Mouse (Mus musculus) cerebral cortex, adult 2 months (tissue): ENCODE data around the gene Klf16.

Experiments
- WGBS: fragments of 180-500 bp; shearing (Covaris S2); methylation state at CpG from one replicate; pipeline ENCODE4 v1.1.7; 2018; 5-methylcytosine and 5-hydroxymethylcytosine counted together

Klf16 gene

DNA sequence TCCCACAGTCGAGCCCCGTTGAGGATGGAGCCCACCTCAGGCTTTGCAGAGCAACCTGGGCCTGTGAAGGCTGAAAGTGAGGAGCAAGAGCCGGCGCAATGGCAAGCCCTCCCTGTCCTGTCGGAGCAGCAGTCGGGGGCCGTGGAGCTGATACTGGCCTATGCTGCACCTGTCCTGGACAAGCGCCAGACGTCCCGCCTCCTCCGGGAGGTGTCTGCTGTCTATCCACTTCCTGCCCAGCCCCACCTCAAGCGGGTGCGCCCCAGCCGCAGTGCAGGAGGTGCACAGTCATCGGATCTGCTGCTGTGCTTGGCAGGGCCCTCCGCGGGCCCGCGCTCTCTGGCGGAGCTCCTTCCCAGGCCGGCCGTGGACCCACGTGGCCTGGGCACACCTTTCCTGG is 29.2 kb upstream of the Klf16 start:
- WGBS = 92% methylated on average over 23 of the region's 23 CpGs

DNA sequence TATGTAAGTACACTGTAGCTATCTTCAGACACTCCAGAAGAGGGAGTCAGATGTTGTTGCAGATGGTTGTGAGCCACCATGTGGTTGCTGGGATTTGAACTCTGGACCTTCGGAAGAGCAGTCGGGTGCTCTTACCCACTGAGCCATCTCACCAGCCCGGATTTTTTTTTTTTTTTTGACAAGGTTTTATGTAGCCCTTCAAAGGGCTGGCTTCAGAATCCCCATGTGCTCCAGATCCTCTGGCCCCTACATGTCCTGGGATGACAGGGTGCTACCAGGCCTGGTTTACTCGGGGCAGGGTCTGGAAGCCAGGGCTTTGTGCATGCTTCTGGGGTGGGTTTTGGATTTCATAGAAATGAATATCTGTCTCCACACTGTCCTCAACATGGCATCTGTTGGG is 28.6 kb upstream of the Klf16 start, which contains the start of gene Gm49322:
TSS of gene Gm49322 (plus strand) at position 301 of the 400 bp plus-strand sequence.
- 80% methylated on average over 4 of the region's 4 CpGs for WGBS

DNA sequence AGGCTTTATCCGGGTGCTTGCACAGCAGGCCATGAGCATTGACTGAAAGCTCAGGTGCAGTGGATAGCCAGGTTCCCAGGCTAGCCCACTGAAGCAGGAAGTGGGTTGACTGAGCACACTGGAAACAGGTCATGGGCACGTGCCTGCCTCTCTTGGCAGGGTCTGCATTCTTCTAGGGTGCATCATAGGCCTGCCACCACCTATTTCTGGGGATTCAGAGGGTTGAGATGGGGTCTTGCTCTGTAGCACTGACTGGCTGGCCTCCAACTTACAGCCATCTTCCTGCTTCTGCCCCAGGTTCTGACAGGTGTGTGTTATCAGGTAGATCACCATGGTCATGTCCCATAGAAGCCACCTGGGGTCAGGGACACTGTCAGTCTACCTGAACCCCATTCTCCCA is 27.9 kb upstream of the Klf16 start:
- WGBS = 73% methylated on average over 2 of the region's 2 CpGs

DNA sequence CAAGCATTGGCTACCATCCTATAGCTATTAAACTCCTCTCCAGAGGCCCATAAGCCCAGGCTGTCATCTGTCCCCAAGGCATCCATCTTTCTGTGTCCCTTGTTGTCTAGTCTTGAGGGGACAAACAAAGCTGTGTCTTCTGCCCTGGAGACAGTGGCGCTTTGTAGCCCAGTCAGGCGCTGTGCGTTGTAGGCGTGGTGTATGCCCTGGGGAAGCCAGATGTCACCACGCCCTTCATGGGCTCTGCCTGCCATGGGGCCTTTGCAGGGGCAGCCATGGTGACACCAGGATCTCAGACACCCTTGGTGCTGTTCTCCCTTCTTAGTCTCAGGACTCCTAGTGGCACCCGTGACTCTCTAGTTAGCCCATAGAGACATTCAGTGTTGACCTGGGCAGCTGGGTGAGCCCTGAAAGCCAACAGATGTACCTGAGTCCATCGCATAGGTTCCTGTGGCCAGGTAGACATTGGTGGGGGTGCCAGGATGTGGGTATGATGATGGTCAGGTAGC is 26.9 kb upstream of the Klf16 start:
- 83% methylated on average over 7 of the region's 7 CpGs for WGBS

DNA sequence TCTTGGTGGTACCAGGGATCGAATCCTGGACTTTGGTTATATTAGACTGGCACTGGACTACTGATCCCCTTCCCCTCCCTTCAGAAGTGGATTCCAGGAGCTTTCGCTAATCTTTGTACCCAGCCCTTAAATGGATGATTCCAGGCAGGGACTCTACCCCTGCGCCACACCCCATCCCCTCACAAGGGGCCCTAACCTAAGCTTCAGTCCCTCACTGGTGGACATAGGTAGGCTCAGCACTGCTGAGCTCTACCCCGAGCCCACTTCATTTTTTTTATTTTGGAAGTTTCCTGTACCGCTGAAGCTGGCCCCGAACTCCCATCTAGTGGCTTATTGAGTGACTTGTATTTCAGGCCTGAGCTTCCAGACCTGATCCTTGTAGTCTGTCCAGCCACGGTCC is 26.2 kb upstream of the Klf16 start:
- 24% methylated on average over 7 of the region's 7 CpGs for WGBS

DNA sequence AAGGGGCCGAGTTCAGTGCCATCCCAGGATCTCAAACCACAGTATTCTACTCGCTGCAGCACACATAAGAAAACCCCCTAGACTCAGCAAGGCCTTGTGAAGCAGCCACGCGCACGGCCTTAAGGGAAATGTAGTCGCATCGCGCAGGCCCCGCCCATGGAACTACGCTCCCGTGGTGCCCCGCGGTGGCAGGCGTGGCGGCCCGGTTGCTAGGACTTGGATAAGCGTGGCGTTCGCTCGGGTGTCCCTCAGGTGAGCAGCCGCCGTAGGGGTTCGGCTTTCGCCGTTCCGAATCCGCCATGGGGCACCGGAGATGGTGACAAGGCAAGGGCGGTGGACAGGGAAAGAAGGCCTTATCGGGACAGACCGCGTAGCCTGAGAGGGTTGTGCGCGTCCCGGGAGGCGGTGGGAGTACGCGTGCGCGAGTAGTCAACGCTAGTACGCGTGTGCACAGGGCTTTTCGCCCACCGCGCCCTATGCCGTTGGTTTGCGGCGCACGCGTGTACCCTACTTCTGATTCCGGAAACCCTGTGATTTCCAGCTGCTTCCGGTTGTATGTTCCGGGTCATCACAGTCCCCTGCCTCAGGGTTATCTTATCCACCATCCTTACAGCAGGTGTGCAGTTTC is 25.7 kb upstream of the Klf16 start, which contains the start of the genes Scamp4 and Adat3:
TSS of gene Scamp4 (plus strand) at position 175 of the 628 bp plus-strand sequence.
TSS of gene Adat3 (plus strand) at position 183 of the 628 bp plus-strand sequence.
- WGBS = under 1% methylated on average over 54 of the region's 54 CpGs

DNA sequence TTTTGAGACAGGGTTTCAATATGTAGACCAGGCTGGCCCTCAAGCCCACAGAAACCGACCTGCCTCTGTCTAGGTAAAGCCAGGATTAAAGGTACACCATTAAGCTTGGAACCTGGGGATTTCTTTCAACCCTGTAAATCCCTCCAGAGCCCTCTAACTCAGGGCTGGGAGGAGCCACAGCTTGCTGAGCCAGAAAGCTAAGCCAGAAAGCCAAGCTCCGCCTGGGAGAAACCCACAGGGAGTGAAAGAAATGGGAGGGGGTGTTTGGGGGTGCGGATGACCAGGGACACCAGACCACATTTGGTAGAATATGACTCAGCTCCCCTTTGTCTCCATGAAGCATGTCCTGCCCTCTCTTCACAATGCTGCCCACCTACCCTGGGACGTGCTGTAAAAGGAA is 19.2 kb upstream of the Klf16 start:
- 58% methylated on average over 4 of the region's 4 CpGs for WGBS

DNA sequence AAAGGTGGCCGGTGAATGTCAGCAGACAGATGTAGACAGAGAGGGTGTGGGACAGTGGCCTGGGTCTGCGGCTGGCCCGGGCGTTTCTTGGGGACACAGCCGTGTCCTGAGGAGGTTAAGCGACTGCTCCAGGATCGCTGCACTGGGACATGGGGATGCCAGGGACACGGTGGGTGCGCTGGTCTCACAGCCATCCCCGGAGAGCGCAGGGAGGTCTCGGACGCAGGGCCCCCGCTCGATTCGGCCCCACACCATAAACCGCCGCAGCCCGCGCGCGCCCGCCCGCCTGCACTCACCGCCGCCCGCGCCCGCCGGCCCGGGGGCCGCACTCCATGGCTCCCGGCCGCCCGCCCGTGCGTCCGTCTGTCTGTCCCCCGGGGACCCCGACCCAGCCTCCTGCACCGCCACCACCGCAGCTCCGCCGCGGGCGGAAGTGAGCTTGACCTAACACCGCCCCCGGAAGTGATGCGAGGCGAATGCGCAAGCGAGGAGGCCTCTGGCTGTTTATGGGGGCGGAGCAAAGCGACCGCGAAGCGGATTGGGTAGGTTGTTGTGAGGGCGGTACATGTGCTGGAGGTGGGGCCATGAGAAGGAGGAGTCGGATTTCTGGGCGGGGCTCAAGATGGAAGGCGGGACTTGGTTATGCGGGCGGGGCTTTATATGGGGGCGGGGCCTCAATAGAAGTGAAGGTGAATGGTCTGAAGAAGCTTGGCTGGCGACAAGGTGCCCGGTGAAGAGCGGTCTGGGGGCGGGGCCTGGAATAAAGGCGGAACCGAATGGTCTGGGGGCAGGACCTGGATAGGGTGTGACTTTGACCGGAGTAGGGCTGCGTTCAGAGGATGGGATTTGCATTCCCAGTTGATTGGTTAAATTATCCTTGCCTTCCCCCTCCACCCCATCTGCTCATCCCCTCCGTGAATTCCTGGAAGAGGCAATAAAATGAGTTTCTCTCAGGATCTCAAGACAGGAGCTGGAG is 13.0 kb upstream of the Klf16 start, which contains the start of gene Abhd17a:
TSS of gene Abhd17a (minus strand) at position 463 of the 976 bp plus-strand sequence.
- WGBS = under 1% methylated on average over 73 of the region's 73 CpGs

DNA sequence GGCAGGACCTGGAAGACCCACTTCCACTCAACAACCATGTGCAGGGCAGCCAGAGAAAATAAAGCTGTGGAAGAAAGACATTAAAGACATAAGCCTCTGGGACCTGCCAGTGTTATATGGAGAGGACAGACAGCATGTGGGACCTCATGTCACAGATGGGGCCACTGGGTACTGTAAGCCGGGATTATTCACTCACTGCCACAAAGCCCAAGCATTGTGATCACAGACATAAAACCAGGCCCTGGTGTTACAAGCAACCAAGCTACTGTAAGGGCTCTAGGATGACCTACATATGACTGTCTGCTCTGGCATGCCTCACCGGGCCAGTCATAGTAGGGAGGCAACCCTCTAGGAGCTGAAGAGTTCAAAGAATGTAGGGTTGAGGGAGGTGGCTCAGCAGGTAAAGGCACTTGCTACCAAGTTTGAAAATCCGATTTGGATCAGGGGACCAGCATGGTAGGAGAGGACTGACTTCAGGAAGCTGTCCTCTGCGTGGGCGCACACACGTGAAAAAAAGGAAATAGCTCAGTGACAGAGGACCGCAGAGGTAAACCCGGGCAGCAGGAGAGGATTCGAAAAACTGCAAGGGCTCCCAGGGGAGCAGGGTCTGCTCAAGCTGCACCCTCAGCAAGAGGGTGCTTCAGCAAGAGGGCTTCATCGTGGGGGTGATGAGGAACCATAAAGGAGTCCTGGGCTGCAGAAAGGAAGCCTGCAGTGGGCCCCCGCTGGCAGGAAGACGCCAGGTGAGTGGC is 12.2 kb upstream of the Klf16 start:
- WGBS = 7% methylated on average over 12 of the region's 12 CpGs

DNA sequence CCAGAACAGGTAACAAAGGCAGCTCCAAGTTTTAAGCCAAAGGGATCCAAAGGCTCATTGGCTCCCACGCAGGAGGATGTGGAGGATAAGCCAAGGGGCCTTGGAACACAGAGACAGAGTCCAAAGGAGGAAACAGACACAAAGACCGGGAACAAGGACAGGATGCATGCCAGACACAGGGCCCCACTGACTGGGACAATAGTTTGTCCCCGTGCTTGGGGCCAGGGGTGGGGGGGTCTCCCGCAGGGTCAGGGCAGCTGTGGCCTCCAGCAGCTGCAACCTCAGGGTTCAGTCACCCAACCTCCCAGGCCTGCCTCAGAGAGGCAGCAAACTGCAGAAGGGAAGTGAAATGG is 10.2 kb upstream of the Klf16 start:
- 25% methylated on average over 4 of the region's 4 CpGs for WGBS

DNA sequence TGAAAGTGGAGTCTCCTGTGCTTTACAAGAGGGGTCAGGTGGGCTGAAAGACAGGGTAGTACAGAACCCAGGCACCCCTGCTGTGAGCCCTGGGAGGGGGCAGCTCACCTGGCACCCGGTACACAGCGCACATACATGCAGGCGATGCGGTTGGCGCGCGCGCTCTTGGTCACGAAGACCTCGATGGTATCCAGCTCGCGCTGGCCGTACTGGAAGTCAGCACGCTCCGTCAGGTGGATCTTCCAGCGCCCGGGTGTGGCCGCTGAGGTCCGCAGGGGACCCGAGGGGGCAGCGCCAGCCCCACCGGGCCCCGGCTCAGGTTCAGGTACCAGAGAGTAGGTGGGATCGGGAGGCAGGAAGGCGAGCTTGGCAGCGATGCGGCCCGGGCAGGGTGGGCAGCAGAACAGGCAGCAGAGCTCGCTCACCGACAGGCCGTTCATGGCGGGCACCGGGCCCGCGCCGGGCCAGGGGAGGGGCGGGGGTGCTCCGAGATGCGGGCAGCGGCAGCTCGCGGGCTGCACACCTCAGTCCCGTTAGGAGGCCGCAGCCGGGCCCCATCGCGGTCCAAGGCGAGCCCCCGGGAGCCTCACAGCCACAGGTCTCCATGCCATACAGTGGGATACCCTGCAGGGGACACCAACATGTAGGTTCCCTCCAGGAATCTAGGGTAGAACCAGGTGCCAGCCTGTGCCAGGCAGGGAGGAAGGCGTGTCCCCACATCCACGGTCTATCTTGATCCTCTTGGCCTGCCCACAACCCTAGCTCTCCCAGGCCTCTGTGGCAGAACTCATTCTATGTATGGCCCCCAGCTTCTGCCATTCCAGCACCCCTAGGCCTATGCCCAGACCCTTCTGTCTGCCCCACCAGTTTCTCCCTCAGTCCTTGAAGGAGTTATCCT is 9.5 kb upstream of the Klf16 start:
- 91% methylated on average over 49 of the region's 51 CpGs for WGBS

DNA sequence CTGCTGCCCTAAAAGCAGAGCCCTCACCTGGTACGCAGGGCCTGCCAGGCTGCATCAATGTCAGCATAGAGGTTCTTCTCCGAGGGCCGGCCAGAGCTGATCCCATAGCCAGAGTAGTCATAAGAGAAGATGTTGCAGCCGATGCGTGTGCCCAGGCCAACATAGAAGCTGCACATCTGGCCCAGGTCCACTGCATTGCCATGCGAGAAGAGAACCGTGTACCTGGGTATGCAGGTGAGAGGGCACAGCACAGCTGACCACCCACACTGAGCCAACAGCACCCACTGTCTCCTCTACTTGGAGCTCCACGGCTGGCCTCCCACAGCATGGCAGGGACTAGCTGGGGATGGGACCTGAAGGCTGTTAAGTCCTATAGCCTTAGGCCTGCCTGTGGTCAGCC is 8.5 kb upstream of the Klf16 start:
- WGBS = 74% methylated on average over 8 of the region's 8 CpGs

DNA sequence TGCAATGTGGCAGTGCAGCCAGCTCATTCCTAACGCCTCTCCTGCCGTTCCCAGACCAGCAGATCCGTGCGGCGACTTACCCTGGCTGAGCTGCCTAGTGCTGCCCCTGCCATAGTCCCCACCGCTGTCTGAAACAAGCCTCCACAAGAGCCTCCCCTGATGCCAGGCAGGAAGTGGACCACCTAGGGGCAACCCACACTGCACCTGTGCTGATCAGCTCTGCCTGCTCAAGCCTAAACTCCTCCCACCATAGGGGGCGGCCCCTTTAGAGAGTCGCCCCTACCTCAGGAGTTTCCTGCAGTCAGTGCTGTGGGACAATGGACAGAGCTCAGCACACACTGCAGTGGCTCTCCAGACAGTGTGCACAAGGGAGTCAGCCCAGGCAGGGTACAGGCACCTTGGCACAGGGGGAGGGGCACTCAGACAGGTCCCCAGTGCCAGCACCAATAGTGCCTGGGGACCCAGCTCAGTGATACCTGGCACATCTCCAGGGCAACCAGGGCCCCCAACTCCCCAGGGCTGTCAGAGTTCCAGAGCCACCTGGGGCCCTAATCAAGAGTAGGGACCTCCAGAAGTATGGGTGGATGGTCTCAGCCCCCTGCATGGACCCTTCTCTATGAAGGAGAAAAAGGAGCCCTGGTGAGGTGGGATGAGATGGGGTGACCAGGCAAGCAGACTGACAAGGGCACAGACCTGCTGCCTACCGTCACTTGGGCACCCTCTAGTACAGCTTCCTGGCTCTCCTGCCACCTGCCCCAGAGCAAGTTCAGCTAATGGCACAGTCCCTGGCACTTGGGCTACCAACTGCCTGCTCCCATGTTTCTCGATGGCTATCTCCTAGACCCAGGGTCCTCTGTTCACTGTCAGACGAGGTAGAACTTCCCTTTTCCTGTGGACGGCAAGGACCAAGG is 7.8 kb upstream of the Klf16 start:
- WGBS = 57% methylated on average over 12 of the region's 12 CpGs

DNA sequence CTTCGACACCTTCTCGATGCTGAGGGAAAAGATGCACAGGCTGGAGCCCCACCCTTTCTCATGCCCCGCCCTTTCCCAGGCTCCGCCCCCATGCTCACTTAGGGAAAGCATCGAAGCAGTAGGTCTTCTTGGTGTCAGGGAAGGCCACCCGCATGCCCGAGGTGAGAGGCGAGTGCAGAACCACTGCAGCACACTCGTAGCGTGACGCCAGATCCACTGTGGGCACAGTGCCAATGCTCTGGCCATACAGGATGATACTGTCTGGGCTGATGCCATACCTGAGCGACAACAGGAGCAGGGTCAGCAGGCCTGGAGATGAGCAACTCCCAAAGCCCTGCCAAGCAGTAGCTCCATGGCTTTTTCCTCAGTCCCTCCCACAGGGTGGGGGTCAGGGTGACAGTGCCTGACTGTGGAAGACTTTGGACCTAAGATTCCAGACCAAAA is 6.9 kb upstream of the Klf16 start:
- WGBS = 55% methylated on average over 12 of the region's 12 CpGs

DNA sequence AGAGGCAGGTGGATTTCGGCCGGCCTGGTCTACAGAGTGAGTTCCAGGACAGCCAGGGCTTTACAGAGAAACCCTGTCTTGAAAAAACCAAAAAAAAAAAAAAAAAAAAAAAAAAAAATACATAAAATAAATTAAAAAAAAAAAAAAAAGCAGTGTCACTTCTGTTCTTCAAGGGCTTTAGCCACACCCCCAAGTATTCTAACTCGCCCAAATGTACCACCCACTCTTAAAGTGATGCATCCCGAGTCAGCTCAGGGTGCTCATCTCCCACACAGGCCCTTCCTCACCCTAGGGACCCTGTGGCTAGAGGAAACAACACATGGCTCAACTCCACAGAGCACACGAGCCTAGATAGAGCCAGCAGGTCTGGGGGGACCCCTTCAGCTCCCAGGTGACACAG is 5.9 kb upstream of the Klf16 start:
- WGBS = 68% methylated on average over 5 of the region's 5 CpGs

DNA sequence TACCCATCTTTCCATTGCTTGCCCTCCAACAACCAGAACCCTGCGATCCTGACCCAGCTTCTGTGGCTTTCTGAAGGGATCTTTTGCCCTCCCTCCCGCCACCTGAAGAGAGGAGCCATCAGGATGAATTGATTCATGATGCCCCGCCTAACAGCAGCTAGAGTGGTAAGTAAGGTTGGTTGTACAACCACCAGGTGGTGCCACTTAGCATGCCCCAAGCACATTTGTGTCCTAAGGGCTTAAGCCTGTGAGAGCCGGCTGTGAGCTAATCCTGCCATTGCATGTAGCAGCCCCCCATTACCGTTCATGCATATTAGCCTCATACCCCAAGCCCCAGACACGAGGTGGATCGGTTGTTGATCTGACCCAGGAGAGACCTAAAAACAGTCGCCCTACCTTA is 1.8 kb upstream of the Klf16 start:
- WGBS = 8% methylated on average over 8 of the region's 8 CpGs

DNA sequence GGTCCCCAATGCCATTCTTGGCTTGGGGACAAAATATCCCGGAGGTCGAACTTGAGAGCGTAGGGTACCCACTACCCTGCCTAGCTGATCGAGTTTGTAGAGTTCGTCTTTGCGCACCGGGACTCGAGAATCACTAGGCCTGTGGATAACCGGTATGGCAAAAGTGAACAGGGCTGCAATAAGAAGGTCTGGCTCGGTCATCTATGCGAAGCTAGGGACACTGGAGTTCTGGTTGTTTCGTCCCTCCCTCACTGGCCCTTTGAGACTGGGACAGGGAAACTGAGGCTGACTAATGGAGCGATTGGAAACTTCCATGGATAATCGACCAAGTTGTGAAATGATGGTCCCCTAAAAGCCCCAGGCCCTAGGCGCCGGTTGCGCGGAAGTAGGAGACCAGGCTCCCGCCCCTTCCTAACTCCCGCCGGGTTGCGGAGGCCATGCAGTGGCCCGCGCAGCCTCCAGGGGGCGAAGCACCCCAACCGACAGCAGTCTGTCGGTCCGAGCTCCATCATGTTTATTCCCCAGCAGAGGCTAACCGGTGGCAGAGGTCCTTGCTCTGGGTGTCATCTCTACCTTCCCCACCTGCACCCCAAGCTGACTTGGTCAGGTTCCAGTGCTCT is 1.1 kb upstream of the Klf16 start:
- 2% methylated on average over 29 of the region's 29 CpGs for WGBS

DNA sequence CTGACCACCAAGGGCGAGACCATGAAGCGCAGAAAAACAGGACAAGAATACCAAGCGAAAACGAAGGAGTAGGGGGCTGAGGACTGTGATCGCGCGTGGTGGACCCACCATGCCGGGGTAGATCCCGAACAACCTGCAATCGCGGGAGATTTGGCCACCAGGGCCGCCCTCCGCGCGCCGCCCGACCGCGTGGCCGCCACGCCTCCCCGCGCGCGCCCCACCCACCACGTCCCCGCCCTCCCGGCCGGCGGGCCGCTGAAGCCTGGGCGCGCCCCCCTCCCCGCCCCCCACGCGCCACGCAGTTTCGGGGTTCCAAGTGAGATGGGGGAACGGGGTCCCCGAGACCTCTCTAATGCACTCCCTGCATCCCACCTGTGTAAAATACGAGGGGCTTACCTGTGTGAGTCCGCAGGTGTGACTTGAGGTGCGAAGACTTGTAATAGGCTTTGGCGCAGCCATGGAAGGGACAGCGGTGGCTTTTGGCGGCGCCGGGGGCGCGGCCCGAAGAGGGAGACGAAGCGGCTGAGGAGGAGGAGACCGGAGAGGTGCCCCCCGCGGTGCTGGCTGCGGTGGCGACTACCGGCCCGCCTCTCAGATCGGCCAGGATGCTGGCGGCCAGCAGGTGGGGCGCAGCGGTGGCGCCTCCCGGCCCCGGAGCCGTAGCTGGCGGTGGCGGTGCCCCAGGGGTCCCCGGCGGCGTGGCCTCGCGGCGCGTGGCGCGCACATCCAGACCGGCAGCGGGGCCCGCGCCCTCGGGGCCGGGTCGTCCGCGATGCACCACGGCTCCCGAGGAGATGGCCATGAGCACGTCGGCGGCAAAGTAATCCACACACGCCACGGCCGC is 548 bp downstream of the Klf16 start:
- WGBS = under 1% methylated on average over 88 of the region's 96 CpGs
